Mouse (Mus musculus) lung, embryonic 16.5 days (tissue): ENCODE results near the gene Cnih2. TPM values are rescaled to one million over a fixed set of nuclear protein-coding genes. Genes with fewer than 3 reads are reported as not detected.
A peak's percentile ranks its signal among the peaks of the same experiment; 100 is the strongest.
"Not testable (repeated sequence)": the region's sequence is repeated elsewhere in the genome, so short reads cannot be mapped to it uniquely, and the experiment has no call there.

Experiments
- ATAC-seq: fragments of 200-750 bp; cut with Nextera tagmentation; 2 replicates; pipeline ENCODE4 v1.8.0; 2017; ENCODE audit warnings: low read depth, mild to moderate bottlenecking, moderate library complexity
- H3K27ac ChIP-seq: fragments of 300-500 bp; sonication (generic); 2 replicates; pipeline ENCODE4 v1.5.1; 2014; ENCODE audit warnings: mild to moderate bottlenecking, control low read depth, low read length
- H3K27me3 ChIP-seq: fragments of 300-500 bp; sonication (generic); 2 replicates; pipeline ENCODE4 v1.6.1; 2014; ENCODE audit warnings: low read depth, low read length, mixed read lengths; ENCODE audit not compliant: control insufficient read depth, insufficient read depth
- H3K36me3 ChIP-seq: fragments of 300-500 bp; sonication (generic); 2 replicates; pipeline ENCODE4 v1.6.1; 2014; ENCODE audit warnings: low read length; ENCODE audit not compliant: control insufficient read depth, insufficient read depth
- H3K4me1 ChIP-seq: fragments of 300-500 bp; sonication (generic); replicated peaks from 2 replicates; pipeline ENCODE4 v1.6.1; 2014; ENCODE audit warnings: low read length, mixed read lengths; ENCODE audit not compliant: control insufficient read depth, insufficient read depth
- H3K4me2 ChIP-seq: fragments of 300-500 bp; sonication (generic); 2 replicates; pipeline ENCODE4 v1.6.1; 2014; ENCODE audit warnings: low read depth, low read length, control low read depth
- H3K4me3 ChIP-seq: fragments of 300-500 bp; sonication (generic); 2 replicates; pipeline ENCODE4 v1.5.1; 2014; ENCODE audit warnings: mild to moderate bottlenecking, low read length, control low read depth
- H3K9ac ChIP-seq: fragments of 300-500 bp; sonication (generic); 2 replicates; pipeline ENCODE4 v1.6.1; 2014; ENCODE audit warnings: low read length, control low read depth
- H3K9me3 ChIP-seq: fragments of 300-500 bp; sonication (generic); 2 replicates; pipeline ENCODE4 v1.6.1; 2016; ENCODE audit warnings: low read length; ENCODE audit not compliant: control insufficient read depth
- WGBS: fragments of 180-500 bp; shearing (Covaris S2); extraction: QIAGEN DNeasy Blood & Tissue Kit; methylation state at CpG from one replicate; pipeline ENCODE4 v1.1.7; 2014; 5-methylcytosine and 5-hydroxymethylcytosine counted together
- polyA plus RNA-seq: library from polyadenylated mRNA; unstranded; fragments of >200 nt; fragmentation: Nextera tagmentation; extraction: Ambion mirVana; gene quantifications from 2 replicates; pipeline ENCODE4 v1.2.1, GENCODE M21; 2015

Cnih2 gene
- polyA plus RNA-seq, 1 experiment from 2014 or later: 5.6 TPM

DNA sequence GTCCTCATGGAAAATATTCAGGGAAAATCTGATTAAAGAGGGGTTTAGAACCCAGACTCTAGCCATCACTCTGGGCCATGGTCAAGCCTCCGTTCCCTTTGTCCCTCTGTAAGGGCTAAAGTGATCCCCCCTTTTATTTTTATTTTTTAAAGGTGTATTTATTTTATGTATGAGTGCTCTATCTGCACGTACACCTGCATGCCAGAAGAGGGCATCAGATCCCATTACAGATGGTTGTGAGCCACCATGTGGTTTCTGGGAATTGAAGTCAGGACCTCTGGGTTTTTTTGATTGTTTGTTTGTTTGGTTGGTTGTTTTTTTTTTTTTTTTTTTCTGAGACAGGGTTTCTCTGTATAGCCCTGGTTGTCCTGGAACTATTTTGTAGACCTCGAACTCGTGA is 11.8 kb downstream of the Cnih2 start:
- H3K9ac ChIP-seq, H3K4me3 ChIP-seq, H3K4me2 ChIP-seq, H3K9me3 ChIP-seq, ATAC-seq, H3K27ac ChIP-seq, H3K36me3 ChIP-seq: not testable (repeated sequence)
- Histone ChIP-seq H3K27me3 (peaks cover 48% of the 10 kb centered on the region), H3K4me1 (peaks cover 13% of the 10 kb centered on the region)
- WGBS: 54% methylated on average over 4 of the region's 4 CpGs

DNA sequence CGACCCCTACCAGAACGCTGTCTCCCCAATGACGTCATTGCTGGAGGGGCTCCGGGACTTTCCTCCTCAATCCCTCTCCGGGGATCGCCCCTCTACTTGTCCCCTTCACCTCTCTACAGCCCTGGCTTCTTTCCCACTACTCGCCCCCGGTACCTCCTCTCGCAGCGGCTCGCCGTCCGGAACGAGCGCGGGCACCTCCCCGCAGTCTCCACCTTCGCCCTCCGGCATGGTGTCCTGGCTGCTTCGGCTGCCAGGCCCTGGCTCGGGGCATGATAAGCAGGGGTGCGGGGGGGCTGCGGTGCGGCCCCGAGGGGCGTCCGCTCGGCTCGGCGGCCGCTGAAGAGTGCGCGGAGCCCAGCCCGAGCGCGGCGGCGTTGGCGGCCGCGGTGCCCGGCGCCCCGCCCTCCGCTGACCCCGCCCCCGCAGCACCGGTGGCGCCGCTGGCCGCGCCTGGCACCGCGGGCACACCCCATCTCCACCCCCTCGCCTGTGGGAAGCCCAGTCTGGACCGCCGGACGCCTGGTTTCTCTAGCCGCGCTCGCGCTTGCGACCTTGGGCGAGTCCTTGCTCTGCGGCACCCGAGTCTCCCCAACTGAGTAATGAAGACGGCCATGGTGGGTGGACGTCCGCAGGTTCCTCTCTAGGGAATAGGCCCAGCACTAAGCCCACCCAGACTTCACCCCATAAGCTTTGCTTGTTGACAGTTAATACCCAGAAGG is 13.0 kb downstream of the Cnih2 start, which contains the start of gene Tmem151a:
TSS of gene Tmem151a (minus strand) at position 387 of the 719 bp plus-strand sequence.
- Histone ChIP-seq H3K9me3 (no peaks in the 10 kb centered on the region), H3K4me2 (peak within 1 kb of the TSS; percentile 83), H3K9ac (0 out of 2 replicates have a peak within 1 kb of the TSS, but pooled peaks have one; percentile 42), H3K36me3 (no peaks in the 10 kb centered on the region; the same call in none of the 2 replicates), H3K27me3 (peaks cover 56% of the 10 kb centered on the region), H3K27ac (no peak within 1 kb of the TSS), H3K4me1 (peaks cover 13% of the 10 kb centered on the region), H3K4me3 (peak within 1 kb of the TSS; percentile 52)
- WGBS: under 1% methylated on average over 58 of the region's 69 CpGs
- ATAC-seq: no peak

DNA sequence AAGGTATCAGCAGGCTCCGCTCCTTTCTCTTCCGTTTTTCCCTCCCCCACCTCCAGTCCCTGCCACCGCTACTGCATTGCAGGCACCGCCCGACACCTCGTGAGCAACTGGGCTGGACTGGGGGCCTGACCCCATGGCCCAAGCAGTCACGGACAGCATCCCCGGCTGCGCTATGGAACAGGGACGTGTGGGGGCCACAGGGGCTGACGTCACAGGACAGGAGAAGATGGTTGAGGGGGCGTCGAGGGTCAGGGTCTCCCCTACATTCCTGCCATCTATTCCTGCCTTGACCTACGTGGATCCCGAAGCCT is 13.5 kb downstream of the Cnih2 start:
- Histone ChIP-seq H3K36me3 (no peaks in the 10 kb centered on the region; the same call in none of the 2 replicates), H3K9ac (no peak overlapping the region), H3K27me3 (peaks cover 56% of the 10 kb centered on the region), H3K9me3 (no peaks in the 10 kb centered on the region), H3K4me1 (peaks cover 13% of the 10 kb centered on the region), H3K27ac (no peak overlapping the region), H3K4me2 (peak overlapping the region; percentile 83), H3K4me3 (peak overlapping the region; percentile 52)
- ATAC-seq: no peak
- WGBS: 1% methylated on average over 15 of the region's 15 CpGs

DNA sequence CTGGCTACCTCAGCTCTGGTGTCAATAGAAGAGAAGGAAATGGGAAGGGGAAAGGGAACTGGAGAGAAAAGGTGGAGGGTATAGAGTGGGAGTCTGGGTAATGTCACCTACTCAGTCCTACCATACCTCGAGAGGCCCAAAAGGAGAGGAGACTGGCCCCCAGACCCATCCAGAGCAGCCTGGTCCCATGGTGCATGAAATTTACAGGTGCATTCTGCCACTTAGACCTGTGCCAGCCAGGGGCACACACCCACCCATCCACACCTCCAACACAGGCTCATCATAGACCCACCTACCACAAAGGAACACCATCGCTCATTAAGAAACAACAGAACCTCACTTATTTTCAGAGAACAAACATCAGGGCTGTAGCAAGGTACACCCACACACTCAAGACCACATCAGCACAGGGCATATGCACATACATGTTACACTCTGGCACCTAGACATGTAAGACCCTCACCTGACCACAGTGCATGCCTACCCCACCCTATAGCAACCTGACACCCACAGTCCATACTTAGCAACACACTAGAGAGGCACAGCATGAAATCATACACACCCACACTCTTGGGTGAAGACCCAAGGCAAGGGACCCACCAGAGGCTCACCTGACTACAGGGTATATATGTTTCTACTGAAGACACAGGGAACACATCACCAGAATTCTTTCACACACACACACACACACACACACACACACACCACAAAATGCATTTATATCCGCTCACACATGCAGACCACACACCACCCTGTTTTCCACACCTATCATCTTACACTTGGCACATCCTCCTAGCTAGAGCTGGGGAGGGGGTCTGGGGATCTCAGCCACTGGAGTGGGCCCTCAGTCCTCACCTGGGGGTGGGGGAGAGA is 14.1 kb downstream of the Cnih2 start:
- H3K9me3 ChIP-seq: no peaks in the 10 kb centered on the region
- no peaks in the 10 kb centered on the region for H3K36me3 ChIP-seq
- no peak overlapping the region for H3K27ac ChIP-seq
- no peak overlapping the region for H3K9ac ChIP-seq
- WGBS: 46% methylated on average over 3 of the region's 3 CpGs
- no peak overlapping the region for H3K4me2 ChIP-seq
- H3K27me3 ChIP-seq: peaks cover 56% of the 10 kb centered on the region
- no peak for ATAC-seq
- no peak overlapping the region for H3K4me3 ChIP-seq
- peaks cover 11% of the 10 kb centered on the region for H3K4me1 ChIP-seq

DNA sequence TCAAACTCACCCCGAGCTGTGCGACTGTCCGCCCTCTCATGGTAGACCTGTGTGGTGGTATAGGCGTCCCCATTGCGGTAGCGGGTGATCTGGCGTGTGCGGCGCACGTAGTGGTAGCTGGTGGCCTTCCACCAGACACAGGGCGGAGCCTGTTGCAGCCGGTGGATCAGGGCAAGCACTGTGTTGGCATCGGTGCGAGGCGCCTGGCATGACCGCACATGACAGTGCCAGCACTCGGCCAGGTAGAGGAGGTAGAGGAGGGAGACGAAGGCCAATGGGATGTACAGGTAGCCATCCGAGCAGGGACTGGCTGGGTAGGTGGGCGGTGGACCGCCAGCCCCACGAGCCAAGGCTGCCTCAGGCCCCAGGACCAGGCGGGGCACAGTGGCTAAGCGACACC is 15.7 kb downstream of the Cnih2 start:
- no peak for ATAC-seq
- Histone ChIP-seq H3K27me3 (peaks cover 56% of the 10 kb centered on the region), H3K4me1 (peaks cover 5% of the 10 kb centered on the region), H3K4me2 (no peak overlapping the region), H3K27ac (no peak overlapping the region), H3K4me3 (no peak overlapping the region), H3K9ac (no peak overlapping the region), H3K36me3 (no peaks in the 10 kb centered on the region), H3K9me3 (no peaks in the 10 kb centered on the region)
- WGBS: 57% methylated on average over 24 of the region's 24 CpGs

DNA sequence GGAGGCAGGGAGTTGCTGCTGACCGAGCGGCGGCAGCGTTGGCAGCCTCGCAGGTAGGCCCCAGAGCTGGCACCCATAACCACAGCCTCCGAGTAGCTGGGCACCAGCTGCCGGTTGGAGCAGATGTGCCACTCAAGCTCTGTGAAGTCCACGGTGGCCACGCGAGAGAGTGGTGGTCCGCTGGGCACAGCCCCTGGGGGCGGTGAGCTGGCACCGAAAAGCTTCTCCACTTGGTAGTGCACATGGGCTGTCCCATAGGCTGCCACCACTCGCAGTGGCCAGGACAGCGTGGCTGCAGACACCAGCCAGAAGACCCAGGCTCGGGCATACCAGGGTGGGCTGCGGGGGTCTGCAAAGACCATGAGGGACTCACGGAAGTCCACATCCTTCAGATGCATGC is 16.3 kb downstream of the Cnih2 start:
- Histone ChIP-seq H3K27me3 (peaks cover 56% of the 10 kb centered on the region), H3K4me3 (no peak overlapping the region), H3K9me3 (no peaks in the 10 kb centered on the region), H3K9ac (no peak overlapping the region), H3K4me2 (no peak overlapping the region), H3K27ac (no peak overlapping the region), H3K36me3 (no peaks in the 10 kb centered on the region), H3K4me1 (peaks cover 3% of the 10 kb centered on the region; the same call in 1 of the 2 replicates)
- 59% methylated on average over 18 of the region's 18 CpGs for WGBS
- no peak for ATAC-seq

DNA sequence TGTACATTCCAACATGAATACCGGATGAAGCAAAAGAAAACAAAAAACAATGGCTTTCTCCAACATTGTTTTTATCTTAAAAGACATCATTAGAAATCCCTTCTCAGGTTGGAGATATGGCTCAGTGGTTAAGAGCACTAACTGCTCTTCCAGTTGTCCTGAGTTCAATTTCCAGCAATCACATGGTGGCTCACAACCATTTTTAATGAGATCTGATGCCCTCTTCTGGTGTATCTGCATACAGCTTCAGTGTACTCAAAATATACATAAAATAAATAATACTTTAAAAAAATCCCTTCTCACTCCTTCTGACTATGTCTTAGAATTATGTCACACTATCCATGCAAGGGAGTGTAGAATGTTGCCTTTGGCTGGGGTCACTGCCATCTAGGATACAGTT is 19.0 kb downstream of the Cnih2 start:
- Histone ChIP-seq H3K4me2 (no peak overlapping the region), H3K27ac (no peak overlapping the region), H3K9ac (no peak overlapping the region), H3K4me1 (no peaks in the 10 kb centered on the region), H3K36me3 (no peaks in the 10 kb centered on the region), H3K4me3 (no peak overlapping the region), H3K27me3 (peaks cover 40% of the 10 kb centered on the region), H3K9me3 (no peaks in the 10 kb centered on the region)
- WGBS: 88% methylated on average over 1 of the region's 1 CpGs
- no peak for ATAC-seq

DNA sequence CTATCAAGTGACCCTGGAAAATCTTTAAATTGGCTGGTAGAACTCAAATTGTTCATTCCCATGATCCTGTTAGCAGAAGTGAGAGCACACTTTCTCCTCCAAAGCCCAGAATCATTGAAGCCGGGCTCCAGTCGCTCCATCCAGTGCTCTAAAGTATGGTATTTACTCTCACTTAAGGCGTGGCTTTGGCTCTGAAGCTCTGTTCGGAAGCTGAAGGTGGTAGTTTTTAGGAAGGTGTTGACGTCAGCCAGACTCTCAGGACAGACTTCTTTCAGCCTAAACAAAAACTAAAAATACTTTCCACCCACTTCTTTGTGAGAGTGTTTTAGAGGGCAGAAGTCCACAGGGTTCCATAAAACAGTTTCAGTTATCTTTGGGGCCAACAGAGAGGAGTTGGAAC is 24.8 kb downstream of the Cnih2 start:
- Histone ChIP-seq H3K36me3 (no peaks in the 10 kb centered on the region), H3K9ac (no peak overlapping the region), H3K27ac (no peak overlapping the region), H3K4me1 (peaks cover 7% of the 10 kb centered on the region), H3K4me3 (no peak overlapping the region), H3K4me2 (0 out of 2 replicates have a peak overlapping the region, but pooled peaks have one; percentile 83), H3K9me3 (no peaks in the 10 kb centered on the region), H3K27me3 (peaks cover 18% of the 10 kb centered on the region)
- no peak for ATAC-seq
- WGBS: 15% methylated on average over 5 of the region's 5 CpGs

DNA sequence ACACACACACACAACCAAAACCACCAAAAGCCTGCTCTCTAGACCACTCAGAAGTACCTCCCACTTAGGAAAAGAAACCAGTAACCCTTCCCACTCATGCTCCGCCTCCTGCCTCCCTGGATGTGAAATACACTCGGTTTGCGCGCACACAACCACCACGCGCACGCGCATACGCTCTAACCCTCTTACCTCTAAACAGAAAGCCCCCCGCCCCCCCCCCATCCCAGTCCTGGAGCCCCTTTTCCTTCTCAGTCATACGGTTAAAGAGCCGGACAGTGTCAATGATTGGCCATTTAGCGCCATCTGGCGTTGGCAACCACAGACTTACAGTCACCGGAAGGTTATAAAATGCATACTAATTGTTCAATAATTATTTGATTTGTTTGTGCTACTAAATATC is 25.3 kb downstream of the Cnih2 start:
- WGBS: under 1% methylated on average over 15 of the region's 15 CpGs
- ATAC-seq: peak; percentile 19; the same call in 1 of the 2 replicates
- Histone ChIP-seq H3K27me3 (peaks cover 21% of the 10 kb centered on the region), H3K4me1 (peaks cover 9% of the 10 kb centered on the region), H3K27ac (no peak overlapping the region; the same call in 1 of the 2 replicates), H3K4me3 (peak overlapping the region; percentile 62), H3K9me3 (no peaks in the 10 kb centered on the region), H3K9ac (no peak overlapping the region), H3K36me3 (no peaks in the 10 kb centered on the region), H3K4me2 (peak overlapping the region; percentile 83)
